Mouse (Mus musculus) layer of hippocampus, adult 9-11 months (tissue): Measurements from ENCODE around the gene Hoxd8.

Experiments
- DNase-seq: peaks from one replicate; pipeline ENCODE4 v3.0.0; 2022

Hoxd8 gene

DNA sequence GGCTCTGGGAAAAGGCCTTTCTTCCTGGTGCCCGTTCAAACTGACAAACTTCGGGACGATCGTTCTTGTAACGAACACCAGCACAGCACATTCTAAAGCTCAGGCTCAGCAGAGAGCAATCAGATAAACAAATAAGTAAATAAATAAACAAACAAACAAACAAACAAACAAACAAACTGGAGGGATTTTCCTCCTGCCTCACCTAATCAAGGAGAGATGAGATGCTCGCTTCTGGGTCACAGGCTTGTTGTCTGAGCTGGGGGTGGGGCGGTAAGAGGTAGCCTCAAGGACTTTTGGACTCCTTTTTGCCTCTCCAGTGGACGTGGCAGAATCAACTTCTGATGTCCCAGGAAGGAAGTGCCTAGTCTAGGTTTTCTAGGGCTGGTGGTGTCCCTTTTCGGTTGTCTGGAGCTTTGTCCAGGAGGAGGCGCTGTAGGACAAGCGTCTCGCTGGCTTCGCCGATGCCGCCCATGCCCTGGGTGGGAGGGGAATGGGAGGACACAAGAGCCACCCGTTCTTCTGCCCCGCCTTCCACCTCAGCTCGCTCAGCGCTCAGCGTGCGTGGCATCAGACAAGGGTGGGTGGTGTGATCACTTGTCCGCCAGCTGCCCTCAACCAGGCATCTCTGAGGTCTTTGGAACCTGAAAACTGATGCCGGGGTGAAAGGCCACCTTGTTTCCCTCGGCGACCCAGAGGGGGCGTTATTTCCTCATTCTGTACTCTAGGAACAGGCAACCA lies 11.3 kb downstream of the Hoxd8 start:
- DNase-seq, result peak; percentile 45

DNA sequence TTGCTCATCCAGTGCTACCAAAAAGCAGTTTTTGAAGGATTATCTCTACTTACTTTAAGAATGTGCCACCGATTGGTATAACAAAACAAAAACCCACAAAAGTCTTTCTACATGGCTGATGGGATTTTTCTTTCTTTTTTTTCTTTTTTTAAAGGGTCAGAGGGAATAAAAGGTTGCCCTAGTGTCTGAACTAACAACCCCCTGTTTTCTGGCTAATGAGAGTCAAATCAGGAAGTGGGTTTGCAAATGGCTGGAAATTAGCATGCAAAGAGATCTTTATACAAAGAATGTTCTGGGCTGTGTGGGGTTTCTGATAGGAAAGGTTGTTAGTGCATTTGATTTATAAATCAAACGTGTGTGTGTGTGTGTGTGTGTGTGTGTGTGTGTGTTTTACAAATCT lies 16.0 kb downstream of the Hoxd8 start:
- no peak for DNase-seq

DNA sequence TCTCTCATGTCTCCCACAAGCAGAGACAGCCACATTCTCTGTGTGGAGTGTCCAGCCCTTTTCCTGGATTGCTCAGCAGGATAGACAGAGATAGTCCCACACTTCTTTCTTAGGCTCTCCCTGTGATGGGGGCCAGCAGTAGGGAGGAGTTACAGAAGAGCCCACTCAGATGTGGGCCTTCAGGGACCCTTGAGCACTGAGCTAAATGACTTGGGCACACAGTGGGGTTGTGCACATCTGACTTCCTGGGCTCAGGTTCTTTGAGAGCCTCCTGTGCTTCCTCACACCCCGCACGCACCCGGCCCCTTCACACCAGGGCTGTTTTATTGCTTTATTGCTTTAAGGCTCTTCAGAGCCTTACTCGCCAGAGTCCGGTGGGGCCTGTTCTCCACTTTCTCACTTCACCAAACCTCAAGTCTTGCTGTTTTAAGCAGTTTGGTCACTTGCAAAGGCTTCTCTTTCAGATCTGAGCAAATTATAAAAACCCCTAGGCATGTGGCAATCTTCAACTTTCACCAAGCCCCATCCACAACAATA lies 16.6 kb downstream of the Hoxd8 start:
- no peak for DNase-seq

DNA sequence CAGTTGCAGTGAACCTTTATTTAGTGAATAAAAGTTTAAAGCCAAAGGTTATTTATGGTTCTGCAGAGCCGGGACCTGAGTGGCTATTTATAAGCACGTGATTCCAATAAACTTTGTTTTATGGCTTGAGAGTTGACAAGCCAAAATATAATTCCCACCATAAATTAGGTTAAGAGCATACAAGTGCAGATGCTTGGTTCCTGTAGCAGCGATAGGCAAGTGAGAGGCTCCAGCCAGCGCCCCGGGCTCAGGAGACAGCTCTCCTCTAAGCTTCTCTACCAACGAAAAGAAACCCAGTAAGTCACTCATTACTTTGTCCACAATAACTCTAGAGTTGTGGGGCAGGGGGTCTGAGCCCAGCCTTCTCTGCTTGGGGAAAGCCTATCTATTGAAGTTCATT lies 17.5 kb downstream of the Hoxd8 start:
- DNase-seq, result no peak

DNA sequence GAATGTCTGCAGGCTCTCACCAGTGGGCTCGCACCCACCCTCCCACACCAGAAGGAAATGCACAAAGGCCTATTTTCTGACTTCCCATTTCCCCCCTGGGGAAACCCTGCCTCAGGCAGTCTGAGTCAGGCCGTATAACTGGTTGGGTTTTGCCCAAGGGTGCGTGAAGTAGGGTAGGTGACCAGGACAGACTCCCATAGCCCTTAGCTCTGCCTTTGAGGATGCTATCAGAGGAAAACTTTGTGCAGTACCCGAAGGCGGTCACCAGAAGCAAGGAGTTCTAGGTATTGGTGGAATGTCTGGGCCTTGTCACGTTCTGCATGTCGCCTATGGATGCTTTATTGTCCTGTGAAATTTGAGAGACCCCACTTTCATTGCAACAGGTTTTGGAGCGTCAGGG lies 18.5 kb downstream of the Hoxd8 start:
- DNase-seq, result no peak

DNA sequence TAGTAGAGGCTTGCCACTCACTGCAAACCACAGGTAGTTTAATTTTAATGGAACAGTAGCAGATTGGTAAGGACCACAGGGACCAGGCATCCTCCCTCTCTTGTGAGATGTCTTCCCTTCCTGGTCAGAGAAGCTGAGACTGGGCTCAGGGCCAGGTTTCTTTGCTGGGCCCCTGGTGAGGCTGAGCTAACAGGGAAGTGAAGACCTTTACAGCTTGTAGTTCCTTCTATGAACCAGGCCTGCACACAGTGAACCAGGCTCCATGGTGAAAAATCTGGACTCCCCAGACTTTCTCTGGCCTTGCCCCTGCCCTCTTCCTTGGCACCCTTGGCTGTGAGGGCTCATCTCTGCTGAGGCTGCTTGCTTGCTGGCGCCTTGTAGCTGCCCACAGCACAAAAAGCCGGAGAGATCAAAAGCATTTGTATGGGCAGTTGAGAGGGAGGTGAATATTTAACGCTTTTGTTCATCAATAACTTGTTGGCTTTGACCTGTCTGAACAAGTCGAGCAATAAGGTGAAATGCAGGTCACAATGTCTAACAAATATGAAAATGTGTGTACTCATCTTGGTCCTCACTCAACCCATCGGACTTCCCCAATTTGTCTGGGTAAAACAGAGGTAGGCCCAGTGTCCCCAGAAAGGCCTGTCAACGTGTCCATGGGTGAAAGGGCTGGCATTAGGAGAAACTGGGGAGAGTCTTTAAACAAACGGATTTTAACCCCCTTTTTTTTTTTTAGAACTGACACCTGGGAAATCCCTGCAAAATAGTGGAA lies 20.0 kb downstream of the Hoxd8 start:
- no peak for DNase-seq

DNA sequence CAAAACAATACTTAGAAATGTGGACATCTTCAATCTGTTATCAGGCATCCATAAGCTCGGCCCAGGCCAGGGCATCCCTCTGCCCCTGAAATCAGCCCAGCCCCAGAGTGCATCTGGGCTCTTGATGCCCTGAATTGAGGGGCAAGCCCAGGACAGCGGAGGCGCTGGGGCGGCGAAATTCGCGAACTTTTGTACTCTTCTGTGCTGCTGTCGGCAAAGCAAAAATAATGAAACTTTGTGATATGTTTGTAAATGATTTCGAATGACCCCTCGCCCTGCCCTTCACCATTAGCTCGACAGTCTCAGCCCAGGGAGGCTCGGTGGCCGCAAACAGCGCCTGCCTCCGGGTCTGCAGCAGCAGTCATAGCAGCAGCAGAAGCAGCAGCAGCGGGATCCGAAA lies 20.8 kb downstream of the Hoxd8 start:
- no peak for DNase-seq

DNA sequence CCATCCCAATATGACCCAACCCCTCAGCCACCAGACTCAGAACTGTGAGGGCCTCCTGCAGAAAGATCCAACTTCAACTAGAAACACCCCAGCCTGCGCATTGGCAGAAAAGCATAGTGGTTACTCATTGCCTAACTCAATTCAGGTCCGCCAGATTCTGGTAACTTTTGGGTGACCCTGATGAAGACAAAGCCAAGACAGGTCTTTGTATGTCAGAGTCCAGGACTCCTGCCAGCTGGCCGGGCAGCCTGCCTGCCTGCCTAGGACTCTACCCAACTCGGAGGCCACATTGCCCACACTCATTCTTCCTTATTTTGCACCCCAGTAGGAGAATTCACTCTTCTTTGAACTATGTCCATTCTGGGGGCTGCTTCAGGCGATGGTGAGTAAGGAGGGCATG lies 22.1 kb downstream of the Hoxd8 start, which contains the start of gene Gm28230:
Gm28230 (plus strand) TSS at position 178 of the 400 bp plus-strand sequence.
- DNase-seq, result no peak

DNA sequence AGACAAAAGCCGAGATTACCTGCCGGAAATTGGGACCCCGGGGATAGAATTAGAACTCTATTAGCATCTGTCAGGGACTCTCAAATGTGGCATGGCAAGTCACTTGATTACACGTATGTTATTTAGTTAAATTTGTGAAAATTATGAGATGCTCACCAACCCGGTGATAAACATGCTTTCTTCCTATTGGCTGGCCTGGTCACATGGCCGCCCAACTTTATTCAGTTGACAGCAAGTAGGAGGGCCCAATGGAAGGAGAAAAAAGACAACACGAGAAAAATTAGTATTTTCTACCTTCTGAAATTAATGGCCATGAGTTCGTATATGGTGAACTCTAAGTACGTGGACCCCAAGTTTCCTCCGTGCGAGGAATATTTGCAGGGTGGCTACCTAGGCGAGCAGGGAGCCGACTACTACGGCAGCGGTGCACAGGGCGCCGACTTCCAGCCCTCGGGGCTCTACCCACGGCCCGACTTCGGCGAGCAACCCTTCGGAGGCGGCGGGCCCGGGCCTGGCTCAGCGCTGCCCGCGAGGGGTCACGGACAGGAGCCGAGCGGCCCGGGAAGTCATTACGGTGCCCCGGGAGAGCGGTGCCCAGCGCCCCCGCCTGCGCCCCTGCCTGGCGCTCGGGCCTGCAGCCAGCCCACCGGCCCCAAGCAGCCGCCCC lies 22.7 kb downstream of the Hoxd8 start:
- no peak for DNase-seq

DNA sequence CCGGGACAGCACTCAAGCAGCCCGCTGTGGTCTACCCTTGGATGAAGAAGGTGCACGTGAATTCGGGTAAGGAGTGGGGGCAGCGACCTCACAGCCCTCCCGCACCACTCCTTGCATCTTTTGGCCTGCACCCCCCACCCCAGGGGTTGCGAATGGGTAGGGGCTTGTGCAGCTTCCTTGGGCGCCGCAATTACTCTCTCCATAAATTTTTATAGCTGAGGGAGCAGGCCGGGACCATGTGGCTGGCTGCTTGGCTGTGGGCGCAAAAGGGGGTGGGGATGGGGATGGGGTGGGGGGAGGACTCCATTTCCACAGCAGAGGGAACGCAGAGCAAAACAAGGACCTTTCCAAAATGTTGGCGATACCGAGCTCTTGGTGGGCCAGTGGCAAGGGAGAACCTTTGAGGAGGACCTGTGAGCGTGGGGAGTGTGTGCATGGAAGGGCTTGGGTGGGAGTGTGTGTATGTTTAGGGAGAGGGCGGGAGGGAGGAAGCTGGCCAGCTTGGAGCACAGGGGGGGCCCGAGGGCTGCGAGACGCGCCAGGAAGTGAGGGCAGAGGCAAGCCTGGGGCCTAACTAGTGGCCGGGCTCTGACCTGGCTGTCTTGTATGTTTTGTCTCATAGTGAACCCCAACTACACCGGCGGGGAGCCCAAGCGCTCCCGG lies 23.4 kb downstream of the Hoxd8 start:
- no peak for DNase-seq

DNA sequence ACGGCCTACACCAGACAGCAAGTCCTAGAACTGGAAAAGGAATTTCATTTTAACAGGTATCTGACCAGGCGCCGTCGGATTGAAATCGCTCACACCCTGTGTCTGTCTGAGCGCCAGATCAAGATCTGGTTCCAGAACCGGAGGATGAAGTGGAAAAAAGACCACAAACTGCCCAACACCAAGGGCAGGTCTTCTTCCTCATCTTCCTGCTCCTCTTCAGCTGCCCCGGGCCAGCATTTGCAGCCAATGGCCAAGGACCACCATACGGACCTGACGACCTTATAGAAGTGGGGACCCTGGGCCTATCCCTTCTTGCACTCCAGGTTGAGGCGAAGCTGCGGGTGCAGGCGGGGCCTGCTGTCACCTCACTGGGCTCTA lies 23.9 kb downstream of the Hoxd8 start:
- no peak for DNase-seq

DNA sequence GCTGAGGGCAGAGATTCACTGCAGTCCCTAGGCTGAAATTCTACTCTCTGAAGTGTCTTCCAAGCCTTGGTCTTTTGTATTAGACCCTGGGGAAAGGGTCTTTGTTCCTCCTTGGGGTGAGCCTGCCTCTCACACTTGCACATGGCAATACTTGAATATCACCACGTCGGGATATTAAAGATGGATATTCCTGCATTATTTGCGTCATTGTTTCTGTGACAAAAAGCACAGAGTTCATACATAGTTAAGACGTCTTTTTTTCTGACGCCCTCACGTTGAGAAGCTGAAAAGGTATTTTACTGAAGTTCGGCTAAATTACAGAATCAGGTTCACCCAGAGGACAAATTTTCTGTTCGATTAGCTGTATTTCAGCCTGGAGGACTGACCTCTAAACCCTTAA lies 25.9 kb downstream of the Hoxd8 start:
- DNase-seq, result no peak

DNA sequence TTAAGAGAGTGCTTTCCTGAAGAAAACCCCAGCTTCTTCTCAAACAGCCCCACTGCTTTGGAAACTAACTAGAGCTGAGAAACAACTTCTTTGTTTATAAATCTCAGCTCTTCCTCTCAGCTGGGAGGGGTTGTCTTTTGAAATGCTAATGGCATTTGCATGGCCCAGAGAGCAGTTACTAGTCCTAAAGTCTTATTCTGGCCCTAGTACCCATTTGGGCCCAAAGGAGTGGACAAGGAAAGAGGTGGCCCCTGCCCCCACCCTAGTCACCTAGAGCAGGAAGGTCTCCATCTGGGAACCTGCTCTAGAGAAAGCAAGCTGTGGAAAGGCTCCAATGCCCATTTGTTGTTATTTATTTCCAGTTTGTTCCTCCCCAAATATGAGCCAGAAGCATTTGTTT lies 26.6 kb downstream of the Hoxd8 start:
- no peak for DNase-seq

DNA sequence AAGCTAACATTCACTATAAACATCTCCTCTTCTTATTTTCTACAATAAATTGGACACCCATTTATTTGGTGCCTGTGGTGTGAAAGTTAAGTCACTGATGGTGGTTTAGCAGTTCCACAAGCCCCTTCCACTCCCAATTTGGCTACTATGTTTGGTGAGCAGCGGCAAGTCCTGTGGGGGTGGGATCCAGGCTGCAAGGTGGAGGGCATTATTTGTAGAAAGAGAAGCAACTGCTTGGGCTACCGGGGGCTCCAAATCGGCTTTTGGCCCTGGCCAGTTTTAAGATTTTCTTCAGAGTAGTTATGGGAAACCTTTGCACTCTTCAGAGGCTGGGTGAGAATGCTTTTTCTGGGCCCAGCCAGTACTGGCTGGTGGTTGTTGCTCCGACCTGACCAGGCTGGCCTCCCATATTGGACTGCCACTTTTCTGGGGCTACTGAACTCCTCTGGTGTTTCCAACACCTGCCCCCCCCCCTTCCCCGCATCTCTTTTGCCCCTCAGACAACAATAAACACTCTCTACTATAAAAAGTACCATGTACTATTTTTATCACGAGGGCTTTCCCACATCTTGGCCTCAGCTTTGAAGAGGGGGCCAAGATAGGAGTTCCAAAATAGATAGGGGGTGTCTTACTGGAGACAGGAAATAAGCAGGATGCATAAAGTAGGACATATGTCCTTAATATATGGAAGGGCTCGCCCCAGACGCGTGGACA lies 27.5 kb downstream of the Hoxd8 start:
- DNase-seq, result no peak

DNA sequence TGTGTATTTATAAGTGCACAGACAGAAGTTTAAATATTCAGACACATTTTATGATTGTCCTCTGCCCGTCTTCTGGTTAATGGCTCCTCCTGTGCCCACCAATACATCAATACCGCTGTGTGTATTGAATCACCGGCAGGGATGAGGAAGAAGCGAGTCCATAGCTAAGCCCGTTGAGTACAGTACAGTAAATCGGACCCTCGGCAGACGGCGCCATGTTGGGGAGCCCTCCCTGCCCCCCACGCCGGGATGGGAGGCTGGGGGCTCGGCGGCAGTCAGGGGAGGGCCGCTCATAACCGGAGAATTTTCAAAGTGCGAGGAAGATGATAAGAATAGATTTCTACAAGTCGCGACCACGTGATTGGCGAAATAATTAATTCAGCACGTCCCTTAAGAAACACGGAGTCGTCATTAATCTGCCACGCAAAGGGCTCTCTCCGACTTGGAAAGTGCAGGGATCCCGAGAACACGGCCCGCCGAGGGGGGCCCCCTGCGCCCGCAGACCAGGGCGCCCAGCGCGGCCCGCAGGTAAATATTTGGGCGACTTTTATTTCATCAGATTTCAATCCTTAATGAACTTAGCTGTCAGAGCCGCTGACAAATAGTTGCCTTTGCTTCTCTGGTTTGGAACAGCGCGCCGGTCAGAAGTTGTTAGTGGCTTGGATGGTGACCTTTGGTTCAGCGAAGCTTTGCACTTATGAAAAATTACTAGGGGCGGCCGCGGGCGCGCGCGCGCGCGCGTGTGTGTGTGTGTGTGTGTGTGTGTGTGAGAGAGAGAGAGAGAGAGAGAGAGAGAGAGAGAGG lies 28.3 kb downstream of the Hoxd8 start:
- no peak for DNase-seq

DNA sequence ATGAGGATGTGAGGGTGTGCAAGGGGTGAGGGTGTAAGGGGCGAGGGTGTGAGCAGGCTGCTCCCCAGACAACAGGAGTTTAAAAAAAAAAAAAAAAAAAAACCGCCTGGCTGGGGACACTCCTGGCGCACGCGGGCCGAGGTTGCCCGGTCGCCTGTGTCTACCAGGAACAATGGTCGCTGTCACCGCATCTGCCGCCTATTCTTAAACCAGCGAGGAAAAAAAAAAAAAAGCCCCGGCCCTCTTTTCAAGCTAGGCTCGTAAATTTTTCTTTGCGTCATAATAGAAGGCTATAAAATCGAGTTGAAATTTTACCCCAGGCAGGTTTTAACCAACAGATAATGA lies 28.9 kb downstream of the Hoxd8 start:
- DNase-seq, result no peak

DNA sequence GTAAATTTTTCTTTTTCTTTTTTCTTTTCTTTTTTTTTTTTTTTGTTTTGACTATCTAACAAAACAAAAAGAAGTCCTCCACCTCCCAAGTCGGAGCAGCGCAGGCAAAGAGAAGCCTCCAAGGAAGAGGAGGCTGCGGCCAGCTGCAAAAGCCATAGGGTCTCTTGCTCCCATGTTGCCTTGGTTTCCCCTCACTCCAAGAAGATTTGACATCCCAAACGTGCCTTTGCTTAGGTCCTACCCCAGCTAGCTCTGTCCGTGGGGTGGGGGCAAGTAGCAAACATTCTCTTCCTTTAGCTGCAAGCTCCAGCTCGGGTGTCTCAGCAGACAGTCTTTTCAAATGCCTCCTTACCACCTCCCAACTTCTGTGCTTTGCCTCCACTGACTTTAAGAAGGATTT lies 29.4 kb downstream of the Hoxd8 start:
- DNase-seq, result no peak

DNA sequence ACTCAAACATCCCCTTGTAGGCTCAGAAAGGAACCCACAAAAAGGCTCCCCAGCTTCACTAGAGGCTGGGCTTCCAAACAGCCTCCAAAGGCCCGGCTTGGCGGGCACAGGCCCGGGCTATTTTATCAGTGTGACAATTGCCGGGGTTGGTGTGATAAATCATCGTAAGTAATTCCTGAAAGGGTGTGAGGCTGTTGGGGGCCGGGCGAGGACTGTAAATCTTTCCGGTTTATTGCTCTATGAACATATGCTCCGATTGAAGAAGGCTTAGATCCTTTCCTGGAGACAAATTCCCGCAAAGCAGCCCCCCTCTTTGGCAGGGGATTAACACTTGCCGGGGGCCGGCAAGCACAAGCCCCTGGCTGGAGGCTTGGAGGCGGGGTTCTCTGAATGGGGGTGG lies 30.0 kb downstream of the Hoxd8 start:
- DNase-seq, result no peak

DNA sequence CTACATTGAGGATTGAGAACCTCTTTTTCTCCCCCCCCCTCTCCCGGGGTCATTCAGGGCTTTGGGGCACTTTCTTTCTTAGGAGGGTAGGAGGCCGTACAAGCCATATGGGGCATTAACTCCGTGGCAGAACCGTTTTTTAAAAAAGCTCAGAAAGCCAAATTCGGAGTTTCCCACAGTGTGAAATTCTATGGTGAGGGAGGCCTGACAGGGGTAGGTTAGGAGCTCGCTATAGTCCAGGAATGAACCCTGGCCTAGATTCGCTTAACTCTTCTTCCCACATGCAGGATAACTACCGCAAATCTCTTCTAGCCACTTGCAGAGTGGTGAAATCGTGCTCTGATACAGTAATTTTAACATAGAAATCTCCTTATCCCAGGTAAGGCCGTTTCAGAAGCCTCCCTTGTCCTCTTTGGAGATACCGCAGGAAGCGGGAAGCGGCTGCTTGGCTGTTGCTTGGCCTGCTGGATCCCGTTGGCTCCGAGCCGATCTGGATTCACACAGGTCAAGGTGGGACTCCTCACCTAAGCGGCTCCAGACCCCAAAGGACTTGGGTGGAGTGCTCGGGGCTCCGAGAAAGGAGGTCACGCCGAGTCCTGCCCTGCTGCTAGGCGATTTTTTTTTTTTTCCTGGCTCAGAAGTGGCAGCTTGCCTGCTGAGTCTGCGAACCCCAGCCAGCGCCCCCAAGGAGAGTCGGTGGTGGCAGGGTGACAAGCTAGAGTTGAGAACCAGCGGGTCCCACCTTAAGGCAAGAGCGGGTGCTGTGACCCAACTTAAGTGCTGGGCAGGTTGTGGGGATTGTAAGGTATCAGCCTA lies 30.8 kb downstream of the Hoxd8 start:
- no peak for DNase-seq

DNA sequence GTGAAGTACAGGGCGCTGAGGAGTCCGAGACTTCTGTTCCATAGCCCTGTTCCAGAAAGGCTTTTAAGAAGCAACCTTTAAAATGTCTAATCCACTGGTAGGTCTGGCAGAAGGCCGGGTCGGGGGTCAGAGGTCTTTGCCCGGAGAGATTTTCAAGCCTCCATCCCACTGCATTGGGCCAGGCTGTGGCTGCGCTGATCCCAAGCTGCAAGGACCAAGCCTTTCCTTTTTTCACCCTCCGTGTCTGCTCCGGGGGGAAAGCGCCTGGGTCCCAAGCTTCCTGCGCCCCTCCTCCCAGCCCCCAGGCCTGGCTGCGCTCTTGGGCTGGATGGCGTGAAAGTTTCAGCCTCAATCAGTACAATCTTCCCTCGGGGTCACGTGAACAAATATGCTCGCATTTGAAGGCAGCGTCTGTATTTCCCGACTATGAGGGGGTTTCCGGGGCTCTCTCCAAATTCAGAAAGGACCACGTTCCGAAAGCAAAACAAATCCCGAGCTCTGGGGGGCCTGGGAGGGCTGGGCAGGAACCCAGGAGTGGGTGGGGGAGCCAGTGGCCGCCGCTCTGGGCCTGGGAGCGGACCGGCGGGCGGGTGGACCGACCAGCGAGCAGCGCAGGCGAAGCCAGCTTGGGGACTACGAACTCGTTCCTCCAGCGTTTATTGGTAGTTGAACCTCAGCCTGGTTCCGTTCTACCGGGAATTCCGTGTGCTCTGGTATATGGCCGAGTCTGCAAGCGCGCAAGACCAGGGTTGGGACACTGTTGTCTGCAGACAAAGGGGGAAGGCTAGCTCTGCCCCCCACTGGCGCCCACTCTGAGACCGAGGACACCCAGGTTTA lies 31.7 kb downstream of the Hoxd8 start:
- DNase-seq, result no peak
